Mouse (Mus musculus): ENCODE data around the gene Mia2.
"Not testable (repeated sequence)": the region's sequence is repeated elsewhere in the genome, so short reads cannot be mapped to it uniquely, and the experiment has no call there.

The Mia2 gene

DNA sequence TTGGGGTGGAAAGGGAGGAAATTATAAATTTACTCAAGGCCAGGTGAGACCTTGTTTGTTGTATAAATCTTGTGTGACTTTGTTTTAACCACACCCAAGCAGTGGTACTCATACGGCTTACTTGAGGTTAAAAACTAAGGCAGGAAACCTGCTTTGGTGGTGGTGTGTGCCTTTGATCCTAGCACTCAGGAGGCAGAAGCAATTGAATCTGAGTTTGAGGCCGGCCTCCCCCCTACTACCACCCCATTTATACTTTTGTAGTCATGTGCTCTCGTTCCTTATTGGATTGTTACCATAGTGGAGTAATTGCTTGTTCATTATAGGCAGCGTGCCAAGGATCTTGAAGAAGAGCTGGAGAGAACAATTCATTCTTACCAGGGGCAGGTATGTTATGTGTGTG, 74.3 kb downstream of the Mia2 start:
- no peak for DNase-seq

DNA sequence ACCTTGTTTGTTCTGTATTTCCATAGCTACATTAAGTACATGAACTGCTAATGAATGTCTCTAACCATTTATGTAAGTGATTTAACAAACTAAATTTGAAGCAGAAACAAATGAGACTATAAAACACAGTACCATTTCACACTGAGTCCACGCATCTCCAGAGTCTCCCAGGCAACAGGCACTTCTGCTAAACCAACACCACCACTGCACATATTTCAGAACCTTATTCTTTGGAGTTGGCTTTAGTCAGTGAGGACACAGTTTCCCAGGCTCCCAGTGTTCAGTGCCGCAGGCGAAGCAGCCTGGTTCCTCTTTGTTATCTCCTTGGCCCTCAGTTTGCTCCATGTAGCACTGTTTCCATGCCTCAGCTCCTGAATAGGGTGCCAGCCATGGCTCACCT, 82.2 kb downstream of the Mia2 start:
- DNase-seq: no peak

DNA sequence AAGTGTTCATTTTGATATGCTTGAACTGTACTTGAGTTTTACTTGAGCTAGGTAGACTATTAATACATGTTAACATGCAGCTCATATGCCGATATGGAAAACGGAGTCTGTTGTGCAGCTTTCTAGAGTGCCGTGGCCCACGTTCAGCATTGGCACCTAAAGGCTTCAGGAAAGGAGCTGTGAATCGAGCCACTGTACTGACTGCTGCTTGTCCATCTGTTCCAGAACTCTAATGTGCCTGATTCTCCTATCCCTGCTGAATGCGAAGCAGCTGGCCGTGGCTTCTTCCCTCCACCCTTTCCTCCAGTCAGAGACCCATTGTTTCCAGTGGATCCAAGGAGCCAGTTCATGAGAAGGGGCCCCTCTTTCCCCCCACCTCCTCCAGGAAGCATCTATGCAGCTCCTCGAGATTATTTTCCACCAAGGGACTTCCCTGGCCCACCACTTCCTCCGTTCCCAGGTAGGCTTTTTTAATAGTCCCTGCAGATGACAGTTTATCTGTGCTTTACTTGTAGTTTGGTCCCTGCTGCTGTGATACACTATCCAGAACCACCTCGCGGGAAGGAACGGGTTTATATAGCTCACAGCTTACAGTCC, 92.6 kb downstream of the Mia2 start:
- no peak for DNase-seq

DNA sequence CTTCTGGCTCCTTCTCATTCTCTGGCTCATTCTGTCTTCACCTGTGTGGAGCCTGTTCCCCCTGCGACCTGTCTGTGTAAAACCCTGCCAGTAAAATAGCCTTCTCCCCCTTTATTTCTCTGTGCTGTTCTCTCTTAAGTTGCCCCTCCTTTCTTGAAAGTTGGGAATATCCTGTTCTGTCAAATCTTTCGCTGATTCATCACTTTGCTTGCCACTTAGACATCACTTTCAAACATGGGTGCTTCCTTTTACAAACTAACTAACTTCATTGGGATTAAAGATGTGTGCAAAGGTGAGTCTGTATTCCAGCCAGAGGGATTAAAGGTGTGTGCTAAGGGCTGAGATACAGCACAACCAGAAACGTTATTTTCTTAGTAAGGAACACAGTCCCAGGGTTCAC, 98.0 kb downstream of the Mia2 start:
- no peak for DNase-seq

DNA sequence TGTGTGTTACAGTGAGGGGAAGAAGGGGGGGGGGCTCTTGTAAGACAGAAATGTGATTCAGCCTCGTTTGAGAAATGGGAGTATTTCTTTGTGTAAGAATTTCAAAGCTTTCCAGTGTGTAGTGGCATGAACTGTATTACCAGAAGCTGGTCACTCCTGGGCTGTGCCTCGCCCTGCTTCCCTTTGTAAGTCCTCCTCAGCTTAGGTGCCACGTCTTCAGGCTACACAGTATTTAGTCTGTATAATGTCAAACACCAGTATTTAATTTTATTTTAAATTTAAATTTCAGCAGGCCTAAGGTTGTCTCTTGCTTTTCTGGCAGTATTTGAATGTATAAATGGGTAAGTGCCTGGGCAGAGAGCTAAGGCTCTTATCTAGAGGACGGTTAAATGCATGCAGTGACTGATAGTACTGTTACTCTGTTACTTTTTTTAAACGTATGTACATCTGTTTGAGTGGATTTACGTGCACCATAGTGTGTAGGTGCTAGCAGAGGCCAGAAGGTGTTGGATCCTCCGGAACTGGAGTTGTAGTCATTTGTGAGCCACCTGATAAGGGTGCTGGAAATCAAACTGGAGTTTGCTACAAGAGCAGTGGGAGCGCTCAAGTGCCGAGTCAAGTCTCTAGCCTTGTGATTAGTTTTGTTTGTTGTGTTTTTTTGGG, 98.9 kb downstream of the Mia2 start:
- no peak for DNase-seq

DNA sequence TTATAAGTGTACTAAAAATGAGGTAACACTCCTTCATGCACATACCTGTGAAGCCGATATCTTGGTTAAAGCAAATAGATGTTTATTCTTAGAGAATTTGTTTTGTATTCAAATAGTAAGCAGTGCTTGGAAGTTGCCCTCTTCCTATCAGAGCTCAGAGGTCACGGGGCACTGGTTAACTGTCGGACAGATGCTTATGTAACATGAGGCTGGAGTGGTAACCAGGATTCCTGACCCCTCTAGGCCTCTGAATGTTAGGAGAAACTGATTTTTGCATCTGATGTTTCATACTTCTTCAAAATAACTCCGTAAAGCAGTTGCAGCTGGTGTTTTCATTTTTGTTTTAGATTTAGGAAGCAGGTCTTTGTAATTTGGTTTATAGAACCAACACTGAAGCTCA, 99.5 kb downstream of the Mia2 start:
- no peak for DNase-seq

DNA sequence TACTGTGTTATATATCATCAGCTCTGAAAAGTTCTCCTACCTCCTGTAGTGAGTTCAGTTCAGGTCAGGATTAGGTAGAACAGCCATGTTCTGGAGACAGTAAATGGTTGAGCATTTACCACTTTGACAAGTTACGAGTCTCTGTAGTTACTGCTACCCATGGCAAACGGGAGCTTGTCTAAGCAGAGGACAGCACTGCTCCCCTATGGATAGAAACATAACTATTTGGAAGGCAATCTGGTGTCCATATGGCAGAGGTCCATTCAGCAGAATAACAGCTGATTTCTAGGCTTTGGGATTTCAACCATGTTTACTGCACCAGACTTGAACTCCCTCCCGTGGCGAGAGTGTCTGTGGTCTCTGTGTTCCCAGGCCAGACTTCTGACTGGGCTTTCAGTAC, 100.3 kb downstream of the Mia2 start:
- DNase-seq: no peak

DNA sequence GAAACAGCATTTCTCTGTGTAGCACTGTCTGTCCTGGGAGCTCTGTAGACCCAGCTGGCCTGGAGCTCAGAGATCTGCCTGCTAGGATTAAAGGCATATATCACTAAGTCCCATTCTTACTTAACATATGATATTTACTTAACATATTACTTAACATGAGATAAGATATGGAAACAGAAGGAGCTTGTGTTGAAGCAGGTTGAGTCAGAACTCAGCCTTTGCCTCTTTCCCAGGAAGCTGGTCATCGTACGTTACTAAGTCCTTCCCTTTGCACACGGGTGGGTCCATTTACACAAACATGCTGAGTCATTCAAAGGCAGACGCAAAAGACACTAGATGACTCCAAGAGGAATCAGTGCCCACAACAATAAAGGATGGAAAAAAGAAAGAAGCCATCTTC, 103.2 kb downstream of the Mia2 start:
- no peak for DNase-seq

DNA sequence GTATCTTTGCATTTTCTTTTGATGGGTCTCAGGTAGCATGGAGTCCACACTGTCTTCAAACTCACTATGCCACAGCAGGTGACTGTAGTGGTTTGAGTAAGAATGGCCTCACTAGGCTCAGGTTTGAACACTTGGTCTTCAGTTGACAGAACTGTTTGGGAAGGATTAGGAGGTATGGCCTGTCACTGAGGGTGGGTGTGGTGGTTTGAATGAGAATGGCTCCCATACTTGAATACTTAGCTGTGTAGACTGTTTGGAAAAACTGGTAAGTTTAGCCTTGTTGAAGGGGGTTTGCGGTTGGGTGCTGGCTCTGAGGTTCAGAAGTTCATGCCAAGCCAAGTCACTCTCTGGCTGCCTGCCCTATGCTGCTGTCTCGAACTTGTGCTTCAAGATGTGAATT, 103.8 kb downstream of the Mia2 start:
- no peak for DNase-seq

DNA sequence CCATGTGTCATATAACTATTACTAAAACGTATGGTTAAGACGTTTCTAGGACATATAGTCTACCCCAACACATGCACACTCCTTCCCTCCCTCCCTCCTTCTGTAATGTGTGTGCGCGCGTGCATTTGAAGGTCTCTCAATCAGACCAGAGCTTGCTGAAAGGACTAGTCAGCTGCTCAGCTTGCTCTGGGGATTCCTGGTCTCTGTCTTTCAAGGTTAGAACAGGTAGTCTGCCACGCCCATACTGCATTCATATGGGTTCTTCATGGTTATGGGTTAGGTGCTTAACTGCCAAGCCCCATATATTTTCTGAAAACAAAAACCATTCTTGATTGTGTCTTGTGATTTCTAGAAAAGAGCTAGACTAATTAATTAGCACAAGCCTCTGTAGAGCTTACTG, 110.0 kb downstream of the Mia2 start:
- no peak for DNase-seq

DNA sequence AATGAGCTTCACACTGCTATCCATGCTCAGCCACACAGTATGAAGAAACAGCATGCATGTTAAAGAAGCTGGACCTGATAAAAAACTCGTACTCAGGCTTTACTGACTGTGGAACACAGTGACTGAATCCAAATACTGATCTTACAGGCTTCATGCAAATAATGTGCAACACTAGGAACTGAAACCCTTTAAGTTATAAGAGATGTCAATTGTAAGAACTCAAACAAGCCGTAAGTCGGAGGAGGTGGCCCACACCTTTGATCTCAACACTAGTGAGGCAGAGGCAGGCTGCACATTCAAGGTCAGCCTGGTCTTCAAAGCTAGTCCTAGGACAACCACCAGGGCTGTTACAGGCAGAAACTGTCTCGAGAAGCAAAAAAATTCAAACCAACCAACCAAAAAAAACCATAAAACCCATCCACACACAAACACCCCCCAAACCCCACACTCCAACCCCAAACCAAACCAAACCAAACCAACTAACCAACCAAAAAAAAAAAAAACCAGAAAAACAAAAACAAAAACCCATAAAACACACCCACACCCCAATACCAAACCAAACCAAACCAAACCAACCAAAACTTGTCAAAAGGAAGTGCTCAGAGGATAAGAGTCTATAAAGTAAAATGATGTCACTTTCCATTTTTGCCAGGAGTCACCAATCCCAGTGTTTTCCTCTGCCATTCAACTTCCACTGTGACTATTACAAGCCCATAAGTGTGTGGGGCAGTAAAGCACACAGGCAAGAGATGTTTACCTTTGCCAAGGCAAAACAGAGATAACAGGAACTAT, 110.8 kb downstream of the Mia2 start:
- DNase-seq: no peak

DNA sequence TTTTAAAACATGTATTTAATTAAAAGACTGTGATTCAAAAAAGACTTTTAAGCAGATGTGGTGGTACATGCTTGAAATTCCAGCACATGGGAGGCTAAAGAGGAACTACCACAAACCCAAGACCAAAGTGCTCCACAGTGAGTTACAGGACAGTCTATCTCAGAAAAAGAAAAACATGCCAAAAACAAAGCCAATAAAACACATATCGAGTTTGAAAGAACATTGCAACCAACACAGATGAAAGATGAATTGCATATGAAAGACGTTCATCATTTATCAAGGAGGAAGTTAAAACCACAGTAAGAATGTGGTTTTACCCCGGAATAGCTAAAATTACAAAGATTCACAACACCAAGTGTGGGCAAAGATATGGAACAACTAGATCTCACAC, 111.4 kb downstream of the Mia2 start:
- DNase-seq: no peak

DNA sequence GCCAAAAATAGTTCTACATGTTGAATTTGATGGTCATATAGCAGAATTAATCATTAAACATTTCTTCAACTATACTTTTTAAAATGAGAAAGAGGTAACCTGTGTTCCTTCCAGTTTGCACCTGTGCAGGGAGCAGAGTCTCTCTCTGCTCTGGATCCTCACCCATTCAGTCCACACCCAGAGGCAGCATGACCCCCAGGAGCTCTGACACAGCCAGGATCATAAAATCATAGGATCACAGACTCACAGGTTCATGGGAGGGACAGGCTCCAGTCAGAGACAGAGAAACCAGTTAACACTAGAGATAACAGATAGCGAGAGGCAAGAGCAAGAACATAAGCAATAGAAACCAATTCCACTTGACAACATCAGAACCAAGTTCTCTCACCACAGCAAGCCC, 112.2 kb downstream of the Mia2 start:
- DNase-seq: no peak

DNA sequence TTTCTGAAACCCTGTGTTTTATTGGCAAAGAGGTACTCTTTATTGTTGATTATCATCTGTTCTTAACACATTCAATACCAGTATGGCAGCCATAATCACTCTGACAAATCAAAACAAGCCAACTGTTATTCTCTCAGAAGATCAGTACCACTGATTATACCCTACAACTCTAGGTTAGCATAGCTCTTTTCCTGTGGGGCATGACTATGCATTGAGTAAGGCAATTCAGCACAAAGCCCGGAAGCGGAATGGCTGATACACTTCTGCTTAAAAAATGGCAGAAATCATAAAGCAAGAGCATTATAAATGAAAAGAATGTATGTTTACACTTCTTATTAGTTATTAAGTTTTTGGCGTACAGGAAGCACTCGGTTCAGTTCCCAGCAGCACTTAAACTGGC, 120.6 kb downstream of the Mia2 start:
- DNase-seq: no peak

DNA sequence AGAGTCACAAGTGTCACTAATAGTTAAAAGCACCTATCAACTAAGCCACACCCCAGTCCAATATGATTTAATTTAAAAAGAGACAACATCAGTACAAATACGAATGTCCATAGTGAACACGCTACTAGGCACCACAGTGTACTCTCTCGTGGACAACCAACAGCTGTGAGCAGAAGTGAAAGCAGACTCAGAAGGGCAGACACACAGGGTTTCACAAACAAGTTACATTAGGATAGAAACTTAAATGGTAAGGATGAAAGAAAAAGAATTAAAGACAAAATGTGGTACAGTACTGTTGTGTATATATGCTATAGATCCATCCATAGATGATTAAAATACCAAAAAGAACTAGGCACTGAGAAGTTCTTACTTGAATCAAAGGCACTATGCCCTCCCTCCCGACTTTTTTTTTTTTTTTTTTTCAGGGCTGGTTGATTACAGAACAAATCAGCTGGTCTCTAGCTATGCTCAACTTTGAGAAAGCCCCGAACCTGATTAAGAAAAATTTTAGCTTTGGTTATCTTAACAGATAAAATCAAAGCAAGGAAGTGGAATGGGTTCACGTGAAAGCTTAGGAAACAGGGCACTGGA, 121.2 kb downstream of the Mia2 start:
- DNase-seq: no peak

DNA sequence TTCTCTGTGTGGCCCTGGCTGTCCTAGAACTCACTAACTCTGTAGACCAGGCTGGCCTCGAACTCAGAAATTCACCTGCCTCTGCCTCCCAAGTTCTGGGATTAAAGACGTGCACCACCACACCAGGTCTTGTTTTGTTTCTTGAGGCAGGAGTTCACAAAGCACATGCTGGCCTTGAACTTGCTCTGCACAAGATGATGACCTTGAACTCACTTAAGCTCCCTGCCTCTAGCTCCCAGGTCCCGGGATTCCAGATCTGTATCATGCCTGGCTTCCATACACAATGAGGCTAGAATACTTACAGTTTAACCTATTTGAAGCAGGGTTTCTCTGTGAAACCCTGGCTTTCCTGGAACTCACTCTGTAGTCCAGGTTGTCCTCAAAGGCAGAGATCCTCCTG, 121.7 kb downstream of the Mia2 start:
- no peak for DNase-seq

DNA sequence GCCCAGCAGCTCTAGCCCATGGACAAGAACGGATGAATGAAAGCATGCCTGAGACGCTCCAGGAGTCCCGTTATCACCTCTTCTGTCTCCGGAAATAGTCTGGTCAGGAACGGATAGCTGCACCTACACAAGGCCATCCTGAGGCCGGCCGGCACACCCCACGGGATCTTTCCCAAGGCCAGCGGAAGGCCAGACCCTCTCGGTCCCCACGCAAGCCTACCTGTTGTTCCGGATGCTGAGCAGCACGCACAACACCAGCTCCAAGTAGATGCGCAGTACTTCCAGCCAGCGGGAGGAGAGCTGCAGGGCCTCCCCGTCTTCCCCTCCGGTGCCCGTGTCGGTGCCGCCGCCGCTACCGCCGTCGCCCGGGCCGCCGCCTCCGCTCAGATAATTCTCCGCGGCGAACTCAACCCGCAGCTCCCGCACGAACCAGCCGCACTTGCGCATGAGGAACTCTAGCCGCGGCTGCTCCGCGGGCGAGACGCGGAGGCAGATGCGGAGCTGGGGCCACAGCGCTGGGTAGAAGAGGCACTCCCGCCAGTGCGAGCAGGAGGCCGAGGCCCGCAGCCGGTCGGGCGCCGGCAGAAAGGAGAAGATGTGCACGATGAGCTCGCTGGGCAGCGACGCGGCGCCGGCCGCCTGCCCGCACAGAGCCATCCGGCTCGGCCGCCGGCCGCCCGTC, 123.2 kb downstream of the Mia2 start:
- peak; percentile 27 for DNase-seq

DNA sequence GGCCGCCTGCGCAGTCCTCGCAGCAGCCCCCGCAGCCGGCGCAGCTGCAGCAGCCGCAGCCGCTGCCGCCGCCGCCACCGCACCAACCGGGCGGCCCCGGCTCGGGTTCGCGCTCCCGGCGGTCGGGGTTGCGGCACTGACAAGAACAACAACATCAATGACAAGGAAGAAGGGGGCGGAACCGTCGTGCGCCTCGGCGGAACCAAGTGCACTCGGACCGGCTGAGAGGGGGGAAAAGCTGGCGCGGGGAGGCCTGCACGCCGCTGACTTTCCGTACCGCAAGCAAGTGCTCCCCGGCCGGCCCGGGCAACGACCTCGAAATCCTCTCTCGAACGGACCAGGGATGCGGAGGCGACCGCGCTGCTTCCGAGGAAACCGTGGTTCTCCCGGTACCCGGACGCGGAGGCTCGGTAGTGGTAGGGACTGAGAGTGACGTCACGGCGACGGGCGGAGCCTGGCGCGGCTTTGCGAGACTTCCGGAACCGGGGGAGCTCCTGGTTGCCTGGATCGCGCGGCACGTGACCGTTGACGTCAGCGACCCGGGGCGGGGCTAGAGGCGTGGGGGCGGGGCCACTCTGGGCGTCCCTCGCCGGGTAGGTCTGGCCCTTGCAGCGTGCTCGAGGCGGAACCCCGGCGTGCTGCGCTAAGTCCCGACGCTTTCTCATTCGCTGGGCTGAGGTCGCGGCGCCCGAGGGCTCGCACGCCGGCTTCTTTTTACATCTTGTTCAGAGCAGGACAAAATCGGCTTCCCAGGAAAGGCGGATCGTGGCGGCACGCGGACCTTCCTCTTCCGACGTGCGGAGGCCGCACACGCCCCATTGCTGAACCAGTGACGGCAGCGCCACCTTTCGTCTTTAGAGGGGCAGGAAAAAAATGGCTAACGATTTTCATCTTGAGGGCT, 124.0 kb downstream of the Mia2 start, which contains the start of gene Fbxo33:
TSS of gene Fbxo33 (minus strand) at position 401 of the 901 bp plus-strand sequence.
- DNase-seq: peak; percentile 98

DNA sequence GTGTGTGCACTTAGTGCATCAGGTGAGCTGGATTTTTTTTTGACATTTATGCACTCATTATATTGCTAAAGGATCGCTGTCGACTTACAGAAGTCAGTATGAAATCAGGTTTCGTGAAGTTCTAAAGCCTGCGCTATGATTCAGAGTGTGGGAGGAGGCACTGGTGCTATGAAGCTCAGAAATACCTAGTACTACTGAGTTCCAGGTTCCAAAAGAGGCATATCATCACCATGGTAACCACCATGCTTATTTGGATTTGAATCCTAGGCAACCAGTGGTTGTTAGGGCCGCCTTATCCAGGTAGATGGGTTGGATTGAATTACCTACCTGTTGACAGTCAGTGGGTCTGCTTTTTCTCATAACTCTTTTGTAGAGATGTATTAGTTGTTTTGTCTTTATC, 132.8 kb downstream of the Mia2 start:
- no peak for DNase-seq

DNA sequence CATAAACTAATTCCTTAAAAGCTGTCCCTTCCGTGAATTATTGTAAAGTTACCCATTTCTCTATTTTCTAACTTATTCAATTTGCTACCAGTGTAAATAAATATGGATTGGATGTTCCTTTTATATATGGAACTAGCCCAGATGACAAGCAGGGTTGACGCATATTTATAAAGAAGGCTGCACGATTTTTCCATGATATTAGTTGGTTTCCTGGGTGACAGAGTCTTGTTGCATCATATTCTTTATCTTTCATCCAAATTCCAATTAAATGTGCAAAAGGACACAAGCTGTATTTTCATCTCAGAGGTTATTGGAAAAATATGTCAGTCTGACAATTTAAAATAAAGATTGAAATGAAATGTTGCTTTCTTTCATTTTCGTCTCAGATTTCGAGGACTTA, 142.8 kb downstream of the Mia2 start:
- DNase-seq: no peak

DNA sequence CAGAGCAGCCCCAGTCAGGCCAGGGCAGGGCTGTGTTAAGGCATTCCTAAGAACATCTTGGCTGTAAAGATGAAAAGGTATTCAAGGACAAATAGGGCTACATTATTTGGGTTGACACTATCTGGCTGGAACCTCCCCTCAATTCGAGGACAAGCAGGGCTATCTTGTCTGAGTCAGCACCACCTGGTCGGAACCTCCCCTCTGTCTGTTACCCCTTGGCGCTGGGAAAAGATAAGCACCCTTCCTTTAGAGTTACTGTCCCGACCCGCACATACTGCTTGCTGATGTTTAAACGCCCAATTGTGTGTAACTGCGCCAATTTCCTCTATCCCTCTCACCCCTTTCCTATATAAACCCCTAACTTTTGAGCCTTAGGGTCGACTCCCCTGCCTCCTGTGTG, 145.4 kb downstream of the Mia2 start:
- DNase-seq: not testable (repeated sequence)

Measured in lung, postnatal 36 days (tissue).